Mouse (Mus musculus) left cerebral cortex, adult 6 months (tissue): Measurements from ENCODE around the gene Elmo2. TPM values are rescaled to one million over a fixed set of nuclear protein-coding genes. Genes with fewer than 3 reads are reported as not detected.

ENCODE experiments used
- long read RNA-seq, 2 experiments: library from polyadenylated mRNA; unstranded; transcript quantifications; one replicate each; pipeline ENCODE4 v2.0.0; 2019 to 2020
- polyA plus RNA-seq: library from polyadenylated mRNA; unstranded; fragments of <200 nt; fragmentation: Nextera tagmentation; gene quantifications from 2 replicates; pipeline ENCODE4 v1.2.3, GENCODE M21; 2021

Gene Elmo2
- 112 and 116 TPM in 2 replicates for polyA plus RNA-seq
- long read RNA-seq, experiment 1, full-length matches to known transcripts = 356 of 508 reads
- long read RNA-seq, experiment 1, partial matches to known transcripts = 71 of 508 reads
- long read RNA-seq, experiment 1, other reads (novel, unspliced or antisense) = 81 of 508 reads
- long read RNA-seq, experiment 2, transcript Elmo2-203 (21 exons, 3,466 nt) = major isoform, 34 of 75 reads
- long read RNA-seq, experiment 2, partial matches to known transcripts = 15 of 75 reads
- long read RNA-seq, experiment 2, other reads (novel, unspliced or antisense) = 26 of 75 reads

GRCm38 (mm10) chr2:165326304-165327190 is at the start of gene Elmo2:
Elmo2 (minus strand) TSS chr2:165326479.

GRCm38 (mm10) chr2:165368496-165368895 is 42.2 kb upstream of the Elmo2 start, which contains the start of gene Zfp663:
Zfp663 (minus strand) TSS chr2:165368729.

DNA sequence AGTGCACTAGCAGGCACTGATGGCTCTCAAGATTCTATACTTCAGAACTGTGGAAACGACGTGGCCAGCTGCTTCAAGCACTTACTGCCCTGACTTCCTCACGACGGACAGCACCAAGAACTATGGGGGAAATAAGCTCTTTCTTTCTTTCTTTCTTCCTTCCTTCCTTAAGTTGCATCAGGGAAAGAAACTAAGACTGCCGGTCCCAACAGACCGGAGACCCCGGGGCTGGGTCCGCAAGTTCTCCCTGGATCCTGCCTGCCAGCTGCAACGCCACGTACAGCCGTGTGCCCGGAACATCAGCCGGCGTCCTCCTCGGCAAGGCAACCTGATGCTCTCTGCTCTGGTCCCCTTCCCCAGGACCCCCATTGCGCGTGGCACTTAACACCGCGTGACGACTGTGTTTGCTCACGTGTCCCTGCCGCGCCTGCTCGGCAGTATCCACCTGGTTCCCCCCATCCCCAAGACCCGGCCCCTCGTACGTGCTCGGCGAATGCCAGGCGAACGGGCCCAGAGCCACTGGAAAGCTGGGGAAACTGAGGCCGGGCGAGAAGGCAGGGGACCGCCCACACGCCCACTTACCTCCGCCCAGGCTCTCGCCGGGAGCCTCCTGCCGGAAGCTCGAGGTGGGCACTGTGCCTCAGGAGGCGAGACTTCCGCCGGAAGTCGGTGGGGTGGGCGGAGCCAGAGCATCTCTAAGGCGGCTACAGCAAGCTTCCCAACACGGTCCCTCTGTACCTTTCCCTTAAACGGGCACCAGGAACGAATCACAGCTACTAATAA is 38.9 kb downstream of the Elmo2 start, which contains the start of gene Slc35c2:
Gene Slc35c2, minus strand, starts transcription at position 668 of the 783 bp plus-strand sequence.

Other genes with a start within 250 kb of the Elmo2 start
- gene 1700025C18Rik, start 235.7 kb downstream of the Elmo2 start, polyA plus RNA-seq = not detected in 2 replicates
- 22.8 and 28.9 TPM in 2 replicates for gene Cdh22, start 91.6 kb downstream of the Elmo2 start, polyA plus RNA-seq
- gene Slc35c2, start 38.6 kb downstream of the Elmo2 start, polyA plus RNA-seq = 36.9 and 38.8 TPM in 2 replicates
- not detected in 2 replicates for gene Zfp663, start 42.2 kb upstream of the Elmo2 start, polyA plus RNA-seq
- 4.4 and 4.9 TPM in 2 replicates for gene Zfp334, start 61.8 kb upstream of the Elmo2 start, polyA plus RNA-seq
- gene Ocstamp, start 73.9 kb upstream of the Elmo2 start, polyA plus RNA-seq = not detected in 2 replicates
- gene Slc13a3, start 146.8 kb upstream of the Elmo2 start, polyA plus RNA-seq = 9.0 and 13.2 TPM in 2 replicates
- gene Trp53rka, start 166.8 kb upstream of the Elmo2 start, polyA plus RNA-seq = 18.1 and 19.2 TPM in 2 replicates
- 1.3 and 1.9 TPM in 2 replicates for gene Slc2a10, start 177.3 kb upstream of the Elmo2 start, polyA plus RNA-seq